Mouse (Mus musculus) embryonic fibroblast, embryonic 13.5 days (primary cell): ENCODE results near the gene Gm128. TPM values are rescaled to one million over a fixed set of nuclear protein-coding genes. Genes with fewer than 3 reads are reported as not detected.
"Not testable (repeated sequence)": the region's sequence is repeated elsewhere in the genome, so short reads cannot be mapped to it uniquely, and the experiment has no call there.

Experiments used
- H3K27ac ChIP-seq: 2 replicates; pipeline ENCODE4 v1.5.1; 2012; ENCODE audit warnings: low read length, control low read depth, inconsistent platforms; ENCODE audit not compliant: insufficient read depth
- H3K4me1 ChIP-seq: 2 replicates; pipeline ENCODE4 v1.6.1; 2011; ENCODE audit warnings: low read length; ENCODE audit not compliant: control insufficient read depth, insufficient read depth
- H3K4me3 ChIP-seq: 2 replicates; pipeline ENCODE4 v1.5.1; 2011; ENCODE audit warnings: mild to moderate bottlenecking, control low read depth, low read length; ENCODE audit not compliant: insufficient read depth
- CTCF ChIP-seq: IDR thresholded peaks from 2 replicates; pipeline ENCODE4 v1.5.1; 2011; ENCODE audit warnings: mild to moderate bottlenecking, control low read depth, low read length, moderate library complexity, borderline replicate concordance; ENCODE audit not compliant: insufficient read depth
- POLR2A ChIP-seq: IDR thresholded peaks from 2 replicates; pipeline ENCODE4 v1.6.1; 2011; ENCODE audit warnings: low read depth, mild to moderate bottlenecking, control low read depth, low read length, moderate library complexity
- polyA plus RNA-seq: library from polyadenylated mRNA; stranded (reverse); fragments of >200 nt; gene quantifications from 2 replicates; pipeline ENCODE4 v1.2.4, GENCODE M21; 2011; ENCODE audit warnings: low read depth; ENCODE audit not compliant: missing spikeins, insufficient read length

The Gm128 gene
- polyA plus RNA-seq, 1 experiment, result not detected

- Histone ChIP-seq H3K4me1 (peaks cover 19% of the 10 kb centered on the region), H3K27ac (peak overlapping the region; percentile 16), H3K4me3 (peak overlapping the region; percentile 68)
- no peak for TF ChIP-seq CTCF
- peak; percentile 38 for TF ChIP-seq POLR2A
Measured at GRCm38 (mm10) chr3:95227214-95227613, 14.2 kb downstream of the Gm128 start.

DNA sequence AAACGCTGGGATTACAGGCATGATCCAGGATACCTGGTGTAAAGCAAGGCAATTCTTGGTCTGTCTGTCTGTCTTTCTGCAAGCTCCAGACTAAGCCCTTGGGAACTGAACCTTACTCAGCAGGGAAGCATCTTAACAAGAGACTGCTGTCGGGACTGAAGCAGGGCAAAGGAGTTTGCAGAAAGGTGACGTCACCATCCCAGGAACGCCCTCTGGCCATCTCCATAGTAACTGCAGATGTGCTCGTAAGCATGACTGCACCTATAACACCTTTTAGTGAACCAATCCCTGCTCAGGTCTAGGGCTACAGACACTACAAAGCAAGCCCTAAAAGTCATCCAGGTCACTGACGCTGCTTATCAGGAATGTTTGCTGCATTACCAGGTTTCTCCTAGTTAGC lies 17.1 kb downstream of the Gm128 start:
- peaks cover 2% of the 10 kb centered on the region for H3K4me1 ChIP-seq
- TF ChIP-seq CTCF (no peak), POLR2A (no peak)
- H3K27ac ChIP-seq, result no peak overlapping the region
- no peak overlapping the region for H3K4me3 ChIP-seq

- TF ChIP-seq POLR2A, result no peak
- TF ChIP-seq CTCF, result no peak
- Histone ChIP-seq H3K4me1 (peaks cover 2% of the 10 kb centered on the region), H3K4me3 (no peak overlapping the region), H3K27ac (no peak overlapping the region)
Measured at GRCm38 (mm10) chr3:95223041-95223440, 18.4 kb downstream of the Gm128 start.

GRCm38 (mm10) chr3:95218466-95219137 lies 22.8 kb downstream of the Gm128 start:
- no peaks in the 10 kb centered on the region; the same call in 1 of the 2 replicates for H3K4me1 ChIP-seq
- H3K4me3 ChIP-seq, result no peak overlapping the region
- peak overlapping the region; percentile 97 for H3K27ac ChIP-seq
- no peak for TF ChIP-seq CTCF
- no peak for TF ChIP-seq POLR2A

GRCm38 (mm10) chr3:95217255-95218134 lies 23.9 kb downstream of the Gm128 start, which contains the start of gene Gabpb2:
TSS of gene Gabpb2 (minus strand) at chr3:95217916.
- peak within 1 kb of the TSS; percentile 97 for H3K27ac ChIP-seq
- peak within 1 kb of the TSS; percentile 57 for H3K4me3 ChIP-seq
- no peaks in the 10 kb centered on the region; the same call in 1 of the 2 replicates for H3K4me1 ChIP-seq
- TF ChIP-seq CTCF (peak; percentile 82), POLR2A (peak; percentile 86)

- H3K4me1 ChIP-seq, result no peaks in the 10 kb centered on the region
- TF ChIP-seq POLR2A (no peak; the same call in 1 of the 2 replicates), CTCF (no peak)
- peak overlapping the region; percentile 63 for H3K27ac ChIP-seq
Measured at GRCm38 (mm10) chr3:95216655-95217254, 24.6 kb downstream of the Gm128 start.

DNA sequence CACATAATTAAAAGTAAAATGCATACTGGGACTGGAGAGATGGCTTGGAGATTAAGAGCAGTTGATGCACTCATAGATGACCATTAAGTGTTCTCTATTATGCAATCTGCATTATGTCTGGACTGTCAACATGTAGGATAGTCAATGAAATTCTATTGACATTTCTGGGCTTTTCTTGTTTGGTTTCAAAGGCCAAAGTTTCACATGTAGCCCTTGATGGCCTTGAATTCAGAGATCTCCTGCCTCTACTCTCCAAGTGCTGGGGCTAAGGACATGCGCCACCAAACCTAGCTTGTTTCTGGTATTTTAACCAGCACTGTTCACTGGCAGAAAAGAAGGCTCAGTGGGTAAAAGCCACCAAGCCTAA lies 27.8 kb downstream of the Gm128 start:
- Histone ChIP-seq H3K27ac (no peak overlapping the region), H3K4me1 (no peaks in the 10 kb centered on the region), H3K4me3 (no peak overlapping the region)
- TF ChIP-seq CTCF, result no peak
- no peak for TF ChIP-seq POLR2A

More at GRCm38 (mm10) chr3:95216655-95217254, 24.6 kb downstream of the Gm128 start:
- peak overlapping the region; percentile 57 for H3K4me3 ChIP-seq

- H3K4me1 ChIP-seq, H3K4me3 ChIP-seq, H3K27ac ChIP-seq: not testable (repeated sequence)
Measured at GRCm38 (mm10) chr3:95212889-95213608, 28.3 kb downstream of the Gm128 start.

- no peak overlapping the region for H3K27ac ChIP-seq
- TF ChIP-seq CTCF, result no peak
- no peak for TF ChIP-seq POLR2A
- H3K4me1 ChIP-seq, result no peaks in the 10 kb centered on the region
- H3K4me3 ChIP-seq, result no peak overlapping the region
Measured at GRCm38 (mm10) chr3:95210585-95210984, 30.8 kb downstream of the Gm128 start.
